Mouse (Mus musculus): ENCODE results near the gene Lsm7.

Lsm7 gene

DNA sequence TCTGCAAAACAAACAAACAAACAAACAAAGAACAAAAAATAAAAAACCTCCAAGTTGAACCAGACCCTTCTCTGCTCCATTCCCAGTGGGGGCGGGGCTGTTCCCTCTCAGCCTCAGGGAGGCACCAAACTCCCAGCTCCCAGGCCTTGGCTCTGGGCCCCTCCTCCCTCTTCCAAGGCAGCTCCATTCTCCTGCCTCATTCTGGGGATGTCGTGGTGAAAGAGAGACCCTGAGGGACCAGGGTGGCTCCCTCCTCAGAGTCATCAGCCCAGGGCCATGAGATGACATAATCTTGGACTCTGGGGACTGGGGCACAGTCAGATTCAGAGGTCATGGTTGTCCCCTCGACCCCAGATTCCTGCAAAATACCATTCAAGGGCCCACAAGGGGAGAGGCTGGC, 21.6 kb upstream of the Lsm7 start:
- ATAC-seq (ENCODE audit: insufficient number of reproducible peaks, low FRiP score, low TSS enrichment): no peak

DNA sequence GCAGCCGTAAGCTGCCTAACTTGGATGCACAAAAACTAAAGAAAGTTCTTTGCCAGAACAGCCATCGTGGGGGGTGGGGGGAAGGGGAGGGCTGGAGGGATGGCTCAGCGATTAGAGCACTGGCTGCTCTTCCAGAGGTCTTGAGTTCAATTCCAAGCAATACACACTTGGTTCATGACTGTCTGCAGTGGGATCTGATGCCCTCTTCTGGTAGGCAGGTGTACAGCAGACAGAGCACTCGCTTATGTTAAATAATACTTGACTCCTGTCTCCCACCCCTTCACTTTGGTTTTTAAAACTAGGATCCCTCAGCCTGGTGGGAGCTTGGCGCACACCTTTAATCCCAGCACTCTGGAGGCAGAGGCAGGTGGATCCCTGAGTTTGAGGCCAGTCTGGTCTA, 21.0 kb upstream of the Lsm7 start:
- no peak for ATAC-seq (ENCODE audit: insufficient number of reproducible peaks, low FRiP score, low TSS enrichment)

DNA sequence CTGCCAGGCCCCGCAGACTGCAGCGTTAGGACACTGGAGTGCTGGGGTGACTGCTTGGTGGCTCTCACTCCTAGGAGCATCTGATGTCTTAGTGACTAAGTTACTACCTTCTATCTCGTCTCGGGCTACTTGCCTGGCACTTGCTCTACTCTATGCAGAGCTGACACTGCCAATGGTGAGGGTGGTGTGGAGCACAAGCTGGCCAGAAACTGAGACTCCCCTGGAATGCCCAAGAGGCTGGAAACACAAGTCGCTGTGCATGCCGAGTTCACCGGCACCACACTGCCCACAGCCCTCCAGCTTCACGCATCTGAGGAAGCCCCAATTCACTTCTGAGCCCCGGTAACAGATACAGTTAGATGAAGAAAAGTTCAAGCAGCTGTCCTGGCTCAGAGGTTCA, 19.0 kb upstream of the Lsm7 start:
- no peak for ATAC-seq (ENCODE audit: insufficient number of reproducible peaks, low FRiP score, low TSS enrichment)

DNA sequence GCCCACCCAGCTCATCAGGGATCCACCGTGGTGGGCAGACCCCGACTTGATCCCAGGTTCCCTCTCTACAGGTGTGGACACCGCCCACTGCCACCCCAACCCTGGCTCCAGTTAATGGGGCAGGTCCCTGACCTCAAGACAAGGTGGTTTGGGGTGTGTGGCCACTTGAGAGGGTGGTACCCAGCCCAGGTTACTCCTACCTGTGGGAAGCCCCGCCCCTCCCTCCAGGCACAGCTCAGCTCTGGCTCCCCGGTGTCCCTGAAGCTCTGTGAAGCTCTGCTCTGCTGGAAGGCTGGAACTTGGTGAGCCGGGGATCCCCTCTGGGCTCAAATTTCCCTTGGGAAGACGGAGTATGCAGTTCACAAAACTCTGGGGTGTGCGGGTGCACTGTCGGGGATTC, 16.6 kb upstream of the Lsm7 start, which contains the start of gene Tmprss9:
TSS of gene Tmprss9 (plus strand) at position 268 of the 400 bp plus-strand sequence.
- ATAC-seq (ENCODE audit: insufficient number of reproducible peaks, low FRiP score, low TSS enrichment): no peak

DNA sequence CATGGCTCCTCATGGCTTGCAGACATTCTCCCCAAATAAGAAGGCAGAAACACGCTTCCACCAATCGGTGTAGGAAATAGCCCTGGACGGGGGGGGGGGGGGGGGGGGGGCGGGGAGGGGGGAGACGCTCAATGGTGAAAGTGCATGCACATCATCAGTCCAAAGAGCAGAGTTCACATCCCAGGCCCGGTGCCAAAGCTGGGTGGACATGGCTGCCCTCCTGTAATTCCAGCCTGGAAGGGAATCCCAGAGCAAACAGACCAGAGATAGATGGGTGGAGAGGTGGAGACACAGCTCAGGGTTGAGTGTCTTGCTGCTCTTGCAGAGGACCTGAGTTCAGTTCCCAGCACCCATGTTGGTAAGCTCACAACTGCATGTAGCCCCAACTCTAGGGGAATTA, 16.0 kb upstream of the Lsm7 start:
- no peak for ATAC-seq (ENCODE audit: insufficient number of reproducible peaks, low FRiP score, low TSS enrichment)

DNA sequence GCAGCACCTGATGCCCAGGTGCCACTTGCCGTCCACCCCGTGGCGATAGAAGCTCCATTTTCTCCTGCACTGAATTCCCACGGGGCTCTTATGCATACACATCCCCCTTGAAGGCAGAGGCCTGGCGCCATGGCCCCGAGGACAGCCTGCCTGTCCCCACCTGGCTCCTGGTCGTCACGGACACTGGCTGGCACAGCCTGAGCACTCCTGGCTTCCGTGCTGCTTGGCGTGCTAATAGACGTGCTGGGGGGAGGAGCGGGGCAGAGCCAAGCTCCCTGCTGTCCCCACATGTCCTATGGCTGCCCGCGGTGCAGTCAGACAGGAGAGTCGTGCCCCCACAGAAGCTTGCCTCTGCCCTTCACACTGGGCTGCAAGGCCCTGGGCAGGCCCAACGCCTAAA, 9.4 kb upstream of the Lsm7 start:
- peak; percentile 66; the same call in 1 of the 2 replicates for ATAC-seq (ENCODE audit: insufficient number of reproducible peaks, low FRiP score, low TSS enrichment)

DNA sequence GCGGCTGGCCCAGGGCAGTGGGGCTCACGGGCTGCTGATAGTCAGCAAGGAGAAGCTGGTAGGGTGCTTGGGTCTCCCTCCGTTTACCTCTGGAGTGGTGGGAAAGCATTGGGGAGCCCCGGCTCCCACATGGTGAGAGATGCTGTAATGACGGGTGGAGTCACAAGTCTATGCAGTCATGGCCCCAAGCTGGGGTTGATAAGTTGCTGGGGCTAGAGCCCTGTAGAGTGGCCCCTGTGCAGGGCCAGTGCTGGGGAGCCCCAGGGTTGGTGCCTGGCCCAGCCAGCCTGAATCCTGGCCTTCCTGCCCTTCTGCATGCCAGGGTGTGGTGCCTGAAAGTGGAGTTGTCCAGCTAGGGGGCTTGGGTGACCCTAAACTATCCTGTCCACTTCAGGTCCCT, 7.3 kb upstream of the Lsm7 start:
- no peak for ATAC-seq (ENCODE audit: insufficient number of reproducible peaks, low FRiP score, low TSS enrichment)

DNA sequence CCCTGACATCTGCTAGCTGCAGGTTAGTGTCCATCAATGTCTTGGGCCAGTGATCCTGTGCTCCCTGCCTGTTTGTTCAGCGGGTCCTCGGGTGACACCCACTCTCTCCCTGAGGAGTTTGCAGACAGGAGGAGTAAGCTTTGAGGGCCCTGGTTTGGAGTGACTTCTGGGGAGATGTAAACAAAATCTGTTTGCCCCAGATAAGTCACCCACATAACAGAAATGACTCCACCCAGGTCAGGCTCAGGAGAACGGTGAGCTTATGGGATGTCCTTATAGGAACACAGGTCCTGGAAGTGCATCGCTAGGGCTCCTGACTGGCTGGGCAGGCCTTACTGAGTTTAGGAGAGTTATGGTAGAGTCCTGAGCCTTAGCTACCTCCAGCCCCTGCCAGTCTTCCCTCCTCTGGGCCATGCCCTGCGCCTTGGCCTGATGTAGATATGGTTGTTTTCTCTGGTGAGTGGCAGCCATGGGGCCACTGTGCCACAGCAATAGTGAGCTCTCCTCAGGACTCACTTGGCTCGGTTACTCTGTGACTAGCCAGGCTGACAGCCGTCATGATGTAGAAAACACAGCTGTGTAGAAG, 3.4 kb upstream of the Lsm7 start:
- ATAC-seq (ENCODE audit: insufficient number of reproducible peaks, low FRiP score, low TSS enrichment): no peak

DNA sequence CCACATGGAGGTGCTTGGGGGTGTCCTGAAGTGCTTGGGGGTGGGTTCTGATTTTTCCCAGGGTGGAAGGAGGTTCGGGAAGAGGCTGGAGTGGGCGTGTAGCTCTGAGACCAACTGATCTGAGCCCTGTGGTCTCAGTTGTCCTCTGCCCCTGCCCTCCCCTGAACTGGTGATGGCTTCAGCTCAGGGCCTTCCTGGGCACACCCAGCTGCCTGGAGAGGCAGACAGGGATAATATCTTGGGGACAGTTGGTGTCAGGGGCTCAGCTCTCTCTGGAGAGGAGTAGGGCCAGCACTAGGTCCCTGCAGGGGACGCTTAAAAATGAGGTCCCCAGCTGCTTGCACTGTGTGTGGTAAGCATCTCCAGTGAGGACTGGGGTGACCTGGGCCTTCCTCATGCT, 2.8 kb upstream of the Lsm7 start:
- ATAC-seq (ENCODE audit: insufficient number of reproducible peaks, low FRiP score, low TSS enrichment): no peak

DNA sequence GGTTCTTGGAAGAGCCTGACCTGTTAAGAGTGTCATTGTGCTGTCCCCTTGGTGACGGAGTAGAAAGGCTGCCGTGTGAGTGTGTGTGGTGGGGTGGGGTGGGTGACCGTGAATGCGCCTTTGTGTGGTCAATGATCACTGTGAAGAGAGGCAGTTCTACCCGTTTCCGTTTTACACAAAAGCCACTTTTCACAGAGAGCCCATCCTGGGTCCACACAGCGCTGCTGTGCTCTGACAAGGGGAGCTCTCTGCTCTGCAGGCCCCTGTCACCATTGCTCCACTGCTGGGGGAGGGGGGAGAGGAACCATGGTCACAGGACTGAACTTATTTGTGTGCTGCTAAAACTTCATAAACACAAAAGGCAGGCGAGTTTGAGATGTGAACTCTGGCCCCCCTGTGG, 2.4 kb upstream of the Lsm7 start:
- ATAC-seq (ENCODE audit: insufficient number of reproducible peaks, low FRiP score, low TSS enrichment): no peak

DNA sequence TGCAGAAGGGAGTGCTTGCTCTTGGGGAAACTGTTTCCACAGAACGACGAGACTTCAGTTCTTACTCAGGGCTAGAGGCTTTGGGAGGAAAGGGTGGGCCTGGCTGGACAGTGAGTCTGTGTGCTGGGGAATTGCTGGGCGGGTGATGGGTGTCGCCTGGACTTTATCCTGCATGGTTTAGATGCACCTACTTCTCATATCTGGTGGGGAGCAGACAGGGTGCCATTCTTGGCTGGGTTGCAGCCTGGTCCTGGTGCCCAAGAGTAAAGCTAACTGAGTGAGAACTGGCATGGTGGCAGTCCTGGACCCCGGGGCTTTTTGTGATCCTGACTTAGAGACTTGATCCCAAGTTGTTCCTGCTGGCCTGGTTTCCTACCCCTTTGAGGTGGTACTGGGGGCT, 1.9 kb upstream of the Lsm7 start:
- no peak for ATAC-seq (ENCODE audit: insufficient number of reproducible peaks, low FRiP score, low TSS enrichment)

DNA sequence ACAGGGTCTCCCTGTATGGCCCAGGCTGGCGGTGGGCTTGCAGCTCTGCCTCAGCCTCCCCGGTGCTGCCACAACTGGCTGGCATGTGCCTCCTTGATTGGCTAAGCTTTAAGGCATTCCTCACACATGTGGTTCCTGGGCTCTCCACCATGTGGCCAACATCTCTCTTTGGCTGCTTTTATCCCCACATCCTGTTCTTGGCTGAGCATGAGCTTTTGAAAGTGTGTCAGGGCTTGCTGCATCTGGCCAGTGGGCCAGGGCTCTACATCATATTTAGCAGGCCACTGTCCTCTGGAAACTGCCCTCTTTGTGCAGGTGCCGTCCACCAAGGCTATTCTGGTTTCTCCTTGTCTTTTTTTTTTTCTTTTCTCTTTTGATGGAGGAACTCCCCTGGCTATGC, 1.3 kb upstream of the Lsm7 start:
- no peak for ATAC-seq (ENCODE audit: insufficient number of reproducible peaks, low FRiP score, low TSS enrichment)

DNA sequence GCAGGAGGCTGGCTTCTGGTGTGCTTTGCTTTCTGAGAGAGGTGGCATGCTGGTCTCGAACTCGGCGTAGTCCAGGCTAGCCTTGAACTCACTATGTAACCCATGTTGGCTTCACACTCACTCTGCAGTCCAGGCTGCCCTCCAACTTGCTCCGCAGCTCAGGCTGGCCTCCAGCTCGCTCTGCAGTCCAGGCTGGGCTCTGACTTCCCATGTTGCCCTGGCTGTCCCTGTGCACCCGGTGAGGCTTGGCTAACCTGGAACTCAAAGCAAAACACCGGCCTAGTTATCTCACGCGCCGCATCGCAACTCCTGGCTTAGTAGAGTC, 702 bp upstream of the Lsm7 start:
- ATAC-seq (ENCODE audit: insufficient number of reproducible peaks, low FRiP score, low TSS enrichment): 0 out of 2 replicates have a peak, but pooled peaks have one; percentile 11

DNA sequence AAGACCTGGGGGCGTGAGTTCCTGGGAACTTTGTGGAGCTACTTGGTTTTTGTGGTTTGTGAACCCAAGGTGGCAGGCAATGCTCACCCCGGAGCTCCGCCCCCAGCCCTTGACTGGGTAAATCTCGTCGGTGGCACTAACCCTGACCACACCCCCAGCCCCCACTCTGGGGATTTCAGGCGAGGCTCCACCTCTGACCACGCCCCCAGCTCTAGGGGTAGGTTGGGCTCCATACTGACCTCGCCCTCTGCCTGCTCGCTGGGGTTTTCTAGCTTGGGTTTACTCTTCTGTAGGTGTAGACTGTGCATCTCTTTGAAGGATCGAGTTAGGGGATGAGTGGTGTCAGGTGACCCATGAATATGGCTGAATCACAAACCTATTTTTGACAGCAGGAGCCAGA, 6.4 kb downstream of the Lsm7 start:
- ATAC-seq (ENCODE audit: insufficient number of reproducible peaks, low FRiP score, low TSS enrichment): no peak

DNA sequence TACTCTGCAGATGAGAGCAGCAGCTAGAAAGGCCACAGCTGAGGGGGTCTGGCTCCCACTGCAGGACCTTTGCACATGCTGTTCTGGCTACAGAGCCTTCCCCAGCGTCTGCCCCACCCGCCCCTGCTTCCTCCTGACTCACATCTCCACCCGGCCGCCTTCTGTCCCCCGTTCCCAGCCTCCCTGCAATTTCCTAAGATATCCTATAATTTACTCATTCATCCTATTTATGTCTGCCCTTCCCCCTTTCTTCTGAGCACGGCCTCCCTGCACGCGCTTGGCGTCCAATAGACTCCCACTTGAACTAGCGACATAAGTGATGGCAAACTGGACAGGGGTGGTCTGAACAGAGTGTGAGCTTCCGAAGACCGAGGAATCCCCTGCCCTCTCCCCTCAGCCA, 9.3 kb downstream of the Lsm7 start:
- ATAC-seq (ENCODE audit: insufficient number of reproducible peaks, low FRiP score, low TSS enrichment): no peak

DNA sequence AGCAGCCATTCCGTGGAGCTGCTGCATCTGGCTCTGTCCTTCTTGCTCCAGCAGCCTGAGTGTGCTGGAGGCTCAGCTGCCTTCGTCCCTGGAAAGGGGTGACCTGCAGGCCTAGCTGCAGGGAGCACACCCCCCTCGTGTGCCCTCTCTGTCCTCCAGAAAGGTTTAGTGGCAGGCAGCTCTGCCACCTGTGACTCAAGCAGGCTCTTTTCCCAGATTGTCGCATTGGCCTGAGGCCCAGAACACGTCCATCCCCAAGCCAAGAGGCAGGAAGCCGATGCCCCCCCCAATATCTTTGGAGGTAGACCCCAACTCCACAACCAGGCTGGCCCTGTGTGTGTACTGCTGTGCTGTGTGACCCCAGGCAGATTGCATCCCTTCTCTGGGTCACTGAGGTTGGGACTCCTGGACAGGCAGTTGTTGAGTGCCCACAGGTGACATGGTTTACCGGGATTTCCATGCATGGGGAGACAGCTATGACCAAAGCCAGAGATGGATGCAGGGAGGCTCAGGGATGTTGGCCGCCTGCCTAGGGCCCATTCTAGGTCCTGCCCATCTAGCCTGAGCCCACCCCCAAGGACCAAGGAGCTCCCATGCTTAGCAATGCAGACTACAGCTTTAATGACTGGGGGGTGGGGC, 9.8 kb downstream of the Lsm7 start:
- no peak for ATAC-seq (ENCODE audit: insufficient number of reproducible peaks, low FRiP score, low TSS enrichment)

DNA sequence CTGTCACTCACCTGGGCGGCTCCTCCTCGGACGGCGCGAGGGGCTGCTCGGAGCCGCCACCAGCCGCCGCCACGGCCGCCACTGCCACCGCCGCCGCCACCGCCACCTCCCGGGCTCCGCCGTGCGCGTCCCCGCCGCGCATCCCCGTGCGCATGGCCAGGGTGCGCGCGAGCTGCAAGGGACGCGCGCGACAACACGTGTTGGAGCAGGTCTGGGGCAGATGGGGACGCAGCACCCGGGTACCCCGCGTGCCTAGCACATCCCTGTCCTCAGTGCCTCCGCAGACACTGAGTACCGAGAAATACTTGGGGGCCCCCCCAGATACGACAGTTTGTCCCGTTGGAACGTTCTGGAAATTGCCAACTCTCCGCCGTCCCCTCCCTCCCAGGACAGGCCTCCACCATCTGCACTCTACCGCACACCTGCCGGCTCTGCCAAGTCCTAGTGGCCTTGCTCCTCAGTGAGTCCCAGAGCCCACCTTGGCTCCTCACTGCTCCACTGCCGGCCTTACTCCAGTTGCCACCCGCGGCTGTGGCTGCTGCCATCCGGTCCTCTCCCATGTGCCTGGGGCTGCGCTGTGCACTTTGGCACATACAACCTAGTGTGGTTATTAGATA, 11.0 kb downstream of the Lsm7 start, which contains the start of gene Lingo3:
TSS of gene Lingo3 (minus strand) at position 109 of the 617 bp plus-strand sequence.
- ATAC-seq (ENCODE audit: insufficient number of reproducible peaks, low FRiP score, low TSS enrichment): peak; percentile 61

DNA sequence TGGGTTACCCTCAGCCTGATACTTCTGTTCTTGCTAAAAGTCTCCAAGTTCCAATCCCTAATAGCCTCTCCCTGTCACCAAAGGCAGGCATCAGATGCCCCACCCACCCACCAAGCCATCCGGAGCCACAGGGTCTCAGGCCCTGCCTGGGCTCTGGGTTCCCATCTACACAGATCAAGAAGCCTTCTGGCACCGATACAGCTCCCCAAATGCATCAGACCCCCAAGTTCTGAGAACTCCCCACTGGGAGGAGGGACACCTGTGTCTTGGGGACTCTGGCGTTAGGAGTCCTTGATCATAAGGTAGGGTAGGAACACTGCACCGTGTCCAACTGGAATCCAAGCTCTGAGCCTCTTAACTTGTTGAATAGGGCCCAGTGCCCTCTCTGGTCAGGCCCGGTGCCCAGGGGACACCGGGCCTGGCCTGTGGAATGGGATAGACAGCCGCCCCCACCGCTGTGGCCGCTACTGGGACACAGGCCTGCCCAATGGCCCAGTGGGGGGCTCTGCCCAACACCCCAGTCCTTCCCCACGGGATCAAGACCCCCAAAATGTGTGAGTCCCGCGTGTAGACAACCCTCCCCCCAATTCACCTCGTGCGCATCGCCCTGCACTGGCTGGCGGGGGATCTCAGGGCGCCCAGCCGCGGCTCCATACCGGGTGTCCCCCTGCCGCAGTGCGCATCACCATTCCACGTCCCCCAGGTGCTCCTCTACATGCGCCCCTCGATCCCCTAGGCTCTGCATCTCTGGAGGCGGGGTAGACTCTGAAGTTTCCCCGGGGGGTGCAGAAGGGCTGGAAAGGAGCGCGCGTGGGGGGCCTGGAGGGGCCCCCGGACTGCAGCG, 11.7 kb downstream of the Lsm7 start:
- ATAC-seq (ENCODE audit: insufficient number of reproducible peaks, low FRiP score, low TSS enrichment): no peak

DNA sequence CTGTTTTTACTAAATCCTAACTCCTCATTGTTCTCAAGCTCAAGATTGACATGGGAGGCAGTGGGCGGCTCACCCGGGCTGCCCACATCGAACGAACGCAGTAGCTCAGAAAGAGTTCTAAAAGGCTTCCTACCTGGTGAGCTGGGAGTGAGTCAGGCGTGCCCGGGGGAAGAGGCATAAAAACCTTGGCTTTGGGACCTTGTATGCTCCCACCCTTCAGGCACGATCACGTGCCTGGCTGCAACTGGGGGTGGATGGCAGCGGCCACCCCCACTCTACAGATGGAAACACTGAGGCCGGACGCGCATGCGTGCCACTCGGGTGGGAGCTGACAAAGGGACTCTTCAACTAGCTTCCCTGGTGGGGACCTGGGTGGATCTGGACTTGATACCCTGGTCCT, 12.7 kb downstream of the Lsm7 start:
- ATAC-seq (ENCODE audit: insufficient number of reproducible peaks, low FRiP score, low TSS enrichment): no peak

DNA sequence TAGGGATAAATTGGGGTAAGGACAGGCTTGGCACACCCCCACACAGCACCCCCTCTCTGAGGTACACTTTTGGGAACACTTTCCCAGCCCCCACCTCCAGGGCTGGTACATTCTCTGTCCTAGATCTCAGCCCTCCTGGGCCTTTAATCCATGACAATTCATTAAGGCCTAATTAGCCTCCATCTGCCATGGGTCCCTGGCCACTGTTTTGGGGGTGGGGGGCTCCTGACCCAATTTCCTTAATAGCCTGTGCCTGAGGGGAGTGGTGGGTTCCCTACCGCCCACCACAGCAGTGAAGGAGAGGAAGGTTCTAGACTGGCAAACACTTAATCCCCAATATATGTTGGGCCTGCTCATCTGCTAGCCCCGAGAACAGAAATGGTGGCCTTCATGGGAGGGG, 13.3 kb downstream of the Lsm7 start:
- ATAC-seq (ENCODE audit: insufficient number of reproducible peaks, low FRiP score, low TSS enrichment): no peak

DNA sequence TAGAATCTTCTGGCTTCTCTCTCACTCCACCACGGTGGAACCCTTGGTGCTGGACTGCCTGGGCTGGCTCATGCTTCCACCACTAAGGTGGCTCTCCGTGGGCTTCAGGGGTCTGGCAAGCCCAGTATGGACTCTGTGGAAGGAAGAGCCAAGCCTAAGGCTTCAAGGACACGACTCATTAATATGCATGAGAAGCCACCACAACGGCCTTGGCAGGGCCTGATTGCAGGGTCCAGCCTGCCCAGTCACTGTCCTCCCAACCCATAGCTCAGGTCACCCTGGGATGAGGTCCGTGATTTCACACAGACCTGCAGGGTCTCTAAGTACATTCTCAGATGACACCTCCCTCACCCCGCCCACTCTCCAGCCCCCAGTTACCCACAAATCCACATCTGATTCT, 15.2 kb downstream of the Lsm7 start:
- no peak for ATAC-seq (ENCODE audit: insufficient number of reproducible peaks, low FRiP score, low TSS enrichment)

All from cerebellum, adult (tissue).